Mouse (Mus musculus) stomach, postnatal 0 days (tissue): ENCODE results near the gene Rimklb. TPM values are rescaled to one million over a fixed set of nuclear protein-coding genes. Genes with fewer than 3 reads are reported as not detected.
"Not testable (repeated sequence)": the region's sequence is repeated elsewhere in the genome, so short reads cannot be mapped to it uniquely, and the experiment has no call there.

Experiments used
- ATAC-seq: fragments of 200-750 bp; cut with Nextera tagmentation; 2 replicates; pipeline ENCODE4 v1.8.0; 2017; ENCODE audit not compliant: low FRiP score, low TSS enrichment
- DNase-seq: peaks from one replicate; pipeline ENCODE4 v3.0.0-alpha.2; 2016; ENCODE audit warnings: low spot score
- H3K27ac ChIP-seq: fragments of 300-500 bp; sonication (generic); replicated peaks from 2 replicates; pipeline ENCODE4 v1.5.1; 2014; ENCODE audit warnings: mild to moderate bottlenecking, control low read depth
- H3K27me3 ChIP-seq: fragments of 300-500 bp; sonication (generic); 2 replicates; pipeline ENCODE4 v1.6.1; 2014; ENCODE audit warnings: low read length; ENCODE audit not compliant: control insufficient read depth, insufficient read depth
- H3K36me3 ChIP-seq: fragments of 300-500 bp; sonication (generic); 2 replicates; pipeline ENCODE4 v1.6.1; 2014; ENCODE audit warnings: low read length, mixed read lengths; ENCODE audit not compliant: control insufficient read depth, insufficient read depth
- H3K4me1 ChIP-seq: fragments of 300-500 bp; sonication (generic); replicated peaks from 2 replicates; pipeline ENCODE4 v1.6.1; 2014; ENCODE audit warnings: antibody characterized with exemption; ENCODE audit not compliant: control insufficient read depth, insufficient read depth
- H3K4me2 ChIP-seq: fragments of 300-500 bp; sonication (generic); replicated peaks from 2 replicates; pipeline ENCODE4 v1.6.1; 2014; ENCODE audit warnings: low read depth, mild to moderate bottlenecking, control low read depth, moderate library complexity
- H3K4me3 ChIP-seq: fragments of 300-500 bp; sonication (generic); 2 replicates; pipeline ENCODE4 v1.5.1; 2014; ENCODE audit warnings: low read depth, low read length, control low read depth
- H3K9ac ChIP-seq: fragments of 300-500 bp; sonication (generic); 2 replicates; pipeline ENCODE4 v1.6.1; 2014; ENCODE audit warnings: mild to moderate bottlenecking, low read length, control low read depth, mixed read lengths
- H3K9me3 ChIP-seq: fragments of 300-500 bp; sonication (generic); 2 replicates; pipeline ENCODE4 v1.6.1; 2016; ENCODE audit warnings: low read length; ENCODE audit not compliant: control insufficient read depth
- CTCF ChIP-seq: IDR thresholded peaks from 2 replicates; pipeline ENCODE4 v1.5.1; 2016; ENCODE audit warnings: antibody characterized with exemption, low read depth, mild to moderate bottlenecking, moderate library complexity
- EP300 ChIP-seq: optimal IDR thresholded peaks from 2 replicates; pipeline ENCODE3; 2016; ENCODE audit warnings: antibody characterized with exemption
- WGBS: fragments of 180-500 bp; shearing (Covaris S2); extraction: QIAGEN DNeasy Blood & Tissue Kit; methylation state at CpG from one replicate; pipeline ENCODE4 v1.1.7; 2014; 5-methylcytosine and 5-hydroxymethylcytosine counted together
- polyA plus RNA-seq: library from polyadenylated mRNA; unstranded; fragments of >200 nt; fragmentation: Nextera tagmentation; extraction: Ambion mirVana; gene quantifications from 2 replicates; pipeline ENCODE4 v1.2.1, GENCODE M21; 2015

Gene Rimklb
- polyA plus RNA-seq, 1 experiment from 2014 or later: 2.4 TPM

- no peak overlapping the region for H3K4me2 ChIP-seq
- no peaks in the 10 kb centered on the region for H3K9me3 ChIP-seq
- H3K9ac ChIP-seq: no peak overlapping the region
- ATAC-seq (no peak), DNase-seq (no peak)
- H3K36me3 ChIP-seq: no peaks in the 10 kb centered on the region
- H3K27ac ChIP-seq: no peak overlapping the region
- H3K4me3 ChIP-seq: no peak overlapping the region
- no peaks in the 10 kb centered on the region for H3K27me3 ChIP-seq
- TF ChIP-seq CTCF (no peak), EP300 (no peak)
- 80% methylated on average over 8 of the region's 8 CpGs for WGBS
- no peaks in the 10 kb centered on the region for H3K4me1 ChIP-seq
These were observed 24.7 kb upstream of the Rimklb start for GRCm38 (mm10) chr6:122523289-122523688.

GRCm38 (mm10) chr6:122522595-122522994, 24.0 kb upstream of the Rimklb start:
- Histone ChIP-seq H3K27me3 (no peaks in the 10 kb centered on the region), H3K27ac (no peak overlapping the region), H3K4me3 (no peak overlapping the region), H3K36me3 (no peaks in the 10 kb centered on the region), H3K4me2 (no peak overlapping the region), H3K4me1 (no peaks in the 10 kb centered on the region), H3K9ac (no peak overlapping the region), H3K9me3 (no peaks in the 10 kb centered on the region)
- DNase-seq (no peak), ATAC-seq (no peak)
- WGBS: 57% methylated on average over 9 of the region's 9 CpGs
- TF ChIP-seq CTCF (no peak), EP300 (no peak)

- H3K27ac ChIP-seq: no peak overlapping the region
- H3K4me3 ChIP-seq: no peak overlapping the region
- 26% methylated on average over 2 of the region's 2 CpGs for WGBS
- H3K9me3 ChIP-seq: no peaks in the 10 kb centered on the region
- DNase-seq (no peak), ATAC-seq (no peak)
- no peak overlapping the region for H3K4me2 ChIP-seq
- H3K36me3 ChIP-seq: no peaks in the 10 kb centered on the region
- H3K4me1 ChIP-seq: no peaks in the 10 kb centered on the region
- TF ChIP-seq CTCF (peak; percentile 85), EP300 (no peak)
- H3K9ac ChIP-seq: no peak overlapping the region
- H3K27me3 ChIP-seq: no peaks in the 10 kb centered on the region
These were observed 20.8 kb upstream of the Rimklb start for GRCm38 (mm10) chr6:122519384-122519783.

GRCm38 (mm10) chr6:122517668-122518067, 19.1 kb upstream of the Rimklb start:
- no peak overlapping the region for H3K27ac ChIP-seq
- TF ChIP-seq CTCF: no peak
- no peak for TF ChIP-seq EP300
- no peaks in the 10 kb centered on the region for H3K9me3 ChIP-seq
- H3K36me3 ChIP-seq: no peaks in the 10 kb centered on the region
- no peaks in the 10 kb centered on the region for H3K4me1 ChIP-seq
- no peaks in the 10 kb centered on the region for H3K27me3 ChIP-seq
- no peak for ATAC-seq
- no peak overlapping the region for H3K4me2 ChIP-seq
- no peak overlapping the region for H3K9ac ChIP-seq
- H3K4me3 ChIP-seq: no peak overlapping the region
- 67% methylated on average over 1 of the region's 1 CpGs for WGBS
- DNase-seq: no peak

- H3K4me1 ChIP-seq, H3K9ac ChIP-seq, H3K4me2 ChIP-seq, H3K27ac ChIP-seq, ATAC-seq, H3K36me3 ChIP-seq, H3K4me3 ChIP-seq, DNase-seq, H3K9me3 ChIP-seq, H3K27me3 ChIP-seq: not testable (repeated sequence)
- 92% methylated on average over 2 of the region's 2 CpGs for WGBS
These were observed 17.2 kb upstream of the Rimklb start for GRCm38 (mm10) chr6:122515762-122516161.

GRCm38 (mm10) chr6:122514312-122514711, 15.8 kb upstream of the Rimklb start:
- ATAC-seq: peak; percentile 38; the same call in 1 of the 2 replicates
- 64% methylated on average over 3 of the region's 3 CpGs for WGBS

More at GRCm38 (mm10) chr6:122514312-122514711, 15.8 kb upstream of the Rimklb start:
- Histone ChIP-seq H3K4me3 (peak overlapping the region; percentile 29), H3K9me3 (no peaks in the 10 kb centered on the region), H3K4me2 (peak overlapping the region; percentile 34), H3K27ac (no peak overlapping the region), H3K36me3 (no peaks in the 10 kb centered on the region), H3K4me1 (no peaks in the 10 kb centered on the region), H3K9ac (peak overlapping the region; percentile 47; the same call in 1 of the 2 replicates), H3K27me3 (no peaks in the 10 kb centered on the region)
- no peak for TF ChIP-seq EP300
- no peak for TF ChIP-seq CTCF
- no peak for DNase-seq
